8 mouse cellular contexts compared by ENCODE assay signal in the genomic region with DNA sequence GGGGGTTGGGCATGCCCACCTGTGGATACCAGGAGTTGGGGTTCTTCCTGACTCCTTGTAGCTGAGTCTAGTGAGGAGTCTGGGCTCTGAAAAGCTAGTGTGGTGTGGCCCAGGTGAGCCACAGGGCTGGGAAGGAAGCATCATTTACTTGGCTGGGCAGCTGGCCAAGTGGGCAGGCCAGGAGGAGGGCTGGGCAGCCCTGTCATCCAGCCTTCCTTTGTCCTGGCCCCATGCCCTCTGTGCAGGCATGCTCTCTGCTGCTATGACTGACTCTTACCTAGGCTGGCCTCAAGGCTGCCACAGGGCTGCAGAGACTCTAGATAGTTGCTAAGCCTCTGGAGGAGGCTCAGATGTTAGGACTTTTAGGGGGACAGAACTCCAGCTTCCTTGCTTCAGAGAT. TPM values are rescaled to one million over a fixed set of nuclear protein-coding genes. Genes with fewer than 3 reads are reported as not detected.
DNase-seq lines count a peak whose midpoint lies in the region.

No protein-coding gene starts in this region.

- DNase-seq in heart, adult 11 months: peak; percentile 95
- no peak for DNase-seq in heart, postnatal 25 days (ENCODE audit: low spot score)
- peak; percentile 49 to 73 for DNase-seq in cerebellum, postnatal 36 days
- DNase-seq in kidney, adult 11 months: peak; percentile 88
- DNase-seq in lung, postnatal 14 days: peak; percentile 80
- DNase-seq in thymus, postnatal 36 days: no peak
- no peak for DNase-seq in spleen, adult 12 weeks (ENCODE audit: low spot score)
- no peak for DNase-seq in spleen, postnatal 4 days (ENCODE audit: low spot score in 2 of 2)

- intact Hi-C loops in heart, postnatal 25 days (cut with DNase I): no loop called here

RNA-seq across cellular contexts. Expression of gene Rxra, which starts 42.0 kb away (rescaled TPM):
- 10 to 100 TPM; 41.5 to 45.9 TPM for total RNA-seq in heart, postnatal 25 days (2021)

Comparison
In these comparisons a context has a peak if more than half of its experiments do, and no peak if none do; other contexts are left out.
1. DNase-seq: peak in heart, adult 11 months (single experiment), cerebellum, postnatal 36 days (2 of 2), kidney, adult 11 months (single experiment) and lung, postnatal 14 days (single experiment); none in heart, postnatal 25 days (single experiment), thymus, postnatal 36 days (0 of 2), spleen, adult 12 weeks (single experiment) and spleen, postnatal 4 days (0 of 2).